Mouse (Mus musculus) effector memory CD4-positive, alpha-beta T cell, adult 7 months (primary cell): Measurements from ENCODE around the gene Dynlt1b. TPM values are rescaled to one million over a fixed set of nuclear protein-coding genes. Genes with fewer than 3 reads are reported as not detected.

Experiments
- polyA plus RNA-seq: library from polyadenylated mRNA; unstranded; fragments of 100-300 nt; shearing (Covaris generic); gene quantifications from one replicate; pipeline ENCODE4 v1.2.1, GENCODE M21; 2017

Dynlt1b gene
- 39.7 TPM for polyA plus RNA-seq

GRCm38 (mm10) chr17:6429945-6430344 lies at the start of gene Dynlt1b:
TSS of gene Dynlt1b (plus strand) at chr17:6430112.

Other genes with a start within 250 kb of the Dynlt1b start
- gene Tmem181a, start 173.3 kb upstream of the Dynlt1b start, polyA plus RNA-seq: 8.3 TPM
- 4.5 TPM for gene Dynlt1a, start 112.6 kb upstream of the Dynlt1b start, polyA plus RNA-seq
- gene Dynlt1c, start 171.6 kb downstream of the Dynlt1b start, polyA plus RNA-seq: 23.1 TPM
- 52.2 TPM for gene Dynlt1f, start 225.8 kb downstream of the Dynlt1b start, polyA plus RNA-seq
- gene Sytl3, start 229.0 kb downstream of the Dynlt1b start, polyA plus RNA-seq: 239 TPM